11 mouse cellular contexts compared by ENCODE assay signal in genomic region chr11:93097431-93097851, GRCm38 (mm10). TPM values are rescaled to one million over a fixed set of nuclear protein-coding genes. Genes with fewer than 3 reads are reported as not detected.
DNase-seq lines count a peak whose midpoint lies in the region; ATAC-seq and TF ChIP-seq lines count a peak whose summit lies in the region.
"Had no signal": no experiment of that assay in that cellular context is flagged by ENCODE, and none has a peak within 500 bp of the region (broad histone marks: within the 10 kb centered on the region; RNA-seq: fewer than 3 reads in every experiment).

No protein-coding gene starts in this region.

- H3K9ac ChIP-seq in forebrain, embryonic 12.5 days = peak overlapping the region; percentile 36; the same call in 1 of the 2 replicates
- H3K9ac ChIP-seq in neural tube, embryonic 15.5 days (replicated peaks) = peak overlapping the region; percentile 79
- H3K9ac ChIP-seq in liver, postnatal 0 days (replicated peaks) = no peak overlapping the region

- TF ChIP-seq EP300 in liver, postnatal 0 days (IDR thresholded peaks at IDR 0.05; ENCODE audit: low read depth) = no peak

- WGBS in forebrain, embryonic 12.5 days = 2% methylated on average over 14 of the region's 14 CpGs
- under 1% methylated on average over 14 of the region's 14 CpGs for WGBS in neural tube, embryonic 15.5 days
- WGBS in thymus, adult 2 months = 5% methylated on average over 14 of the region's 14 CpGs
- WGBS in liver, postnatal 0 days (ENCODE audit: insufficient replicate concordance) = 6% methylated on average over 14 of the region's 14 CpGs

- H3K4me2 ChIP-seq in forebrain, embryonic 12.5 days = peak overlapping the region; percentile 89
- H3K4me2 ChIP-seq in neural tube, embryonic 15.5 days = peak overlapping the region; percentile 89
- H3K4me2 ChIP-seq in liver, postnatal 0 days (ENCODE audit: low read depth, low read length) = no peak overlapping the region

- no peak for ATAC-seq in forebrain, embryonic 12.5 days (ENCODE audit: low FRiP score)
- ATAC-seq in neural tube, embryonic 15.5 days (ENCODE audit: low FRiP score) = peak; percentile 34; the same call in 1 of the 2 replicates
- ATAC-seq in liver, postnatal 0 days = no peak
- ATAC-seq: inflammation-experienced regulatory T-cells, adult 6 months had no signal

- no peaks in the 10 kb centered on the region for H3K9me3 ChIP-seq in forebrain, embryonic 12.5 days
- H3K9me3 ChIP-seq in neural tube, embryonic 15.5 days (replicated peaks) = no peaks in the 10 kb centered on the region
- H3K9me3 ChIP-seq in liver, postnatal 0 days (ENCODE audit: low read length) = no peaks in the 10 kb centered on the region

- no peak overlapping the region for H3K27ac ChIP-seq in forebrain, embryonic 12.5 days
- H3K27ac ChIP-seq in neural tube, embryonic 15.5 days (replicated peaks) = peak overlapping the region; percentile 87
- H3K27ac ChIP-seq in thymus, adult 2 months (ENCODE audit: control insufficient read depth, insufficient read depth, low read length) = no peak overlapping the region
- no peak overlapping the region for H3K27ac ChIP-seq in liver, postnatal 0 days (ENCODE audit: low read depth)

- peaks cover 63% of the 10 kb centered on the region for H3K27me3 ChIP-seq in forebrain, embryonic 12.5 days
- 0 out of 2 replicates have a peak, but pooled peaks cover 7% of the 10 kb centered on the region for H3K27me3 ChIP-seq in neural tube, embryonic 15.5 days (replicated peaks)
- peaks cover 8% of the 10 kb centered on the region for H3K27me3 ChIP-seq in thymus, adult 2 months (ENCODE audit: control insufficient read depth, insufficient read depth, low read length)
- peaks cover 45% of the 10 kb centered on the region for H3K27me3 ChIP-seq in liver, postnatal 0 days (ENCODE audit: insufficient read depth, low read length)

- no peaks in the 10 kb centered on the region for H3K36me3 ChIP-seq in forebrain, embryonic 12.5 days (replicated peaks)
- no peaks in the 10 kb centered on the region for H3K36me3 ChIP-seq in neural tube, embryonic 15.5 days
- H3K36me3 ChIP-seq in thymus, adult 2 months (ENCODE audit: control insufficient read depth, insufficient read depth, low read length) = no peaks in the 10 kb centered on the region
- H3K36me3 ChIP-seq in liver, postnatal 0 days (replicated peaks; ENCODE audit: insufficient read depth, low read length) = no peaks in the 10 kb centered on the region
- H3K36me3 ChIP-seq: G1E had no signal

- TF ChIP-seq POLR2A in thymus, adult 2 months (IDR thresholded peaks at IDR 0.05; ENCODE audit: control insufficient read depth, extremely low read depth, insufficient read depth, low read length, poor library complexity) = no peak

- TF ChIP-seq CTCF in thymus, adult 2 months (IDR thresholded peaks at IDR 0.05; ENCODE audit: borderline replicate concordance, control insufficient read depth, extremely low read depth, insufficient read depth, low read length, poor library complexity) = no peak
- no peak for TF ChIP-seq CTCF in liver, postnatal 0 days (IDR thresholded peaks at IDR 0.05; ENCODE audit: low read depth)

- peaks cover 30% of the 10 kb centered on the region for H3K4me1 ChIP-seq in forebrain, embryonic 12.5 days
- H3K4me1 ChIP-seq in neural tube, embryonic 15.5 days = peaks cover 31% of the 10 kb centered on the region
- no peaks in the 10 kb centered on the region for H3K4me1 ChIP-seq in thymus, adult 2 months (replicated peaks; ENCODE audit: control insufficient read depth, insufficient read depth, low read length)
- no peaks in the 10 kb centered on the region for H3K4me1 ChIP-seq in liver, postnatal 0 days (ENCODE audit: insufficient read depth)

- H3K4me3 ChIP-seq in forebrain, embryonic 12.5 days (replicated peaks) = peak overlapping the region; percentile 49
- H3K4me3 ChIP-seq in neural tube, embryonic 15.5 days (replicated peaks) = peak overlapping the region; percentile 75
- H3K4me3 ChIP-seq in thymus, adult 2 months (ENCODE audit: control insufficient read depth, insufficient read depth, low read length) = no peak overlapping the region
- no peak overlapping the region for H3K4me3 ChIP-seq in liver, postnatal 0 days (ENCODE audit: low read depth, low read length)

- peak; percentile 55 for DNase-seq in cerebellum, adult 8-10 months
- DNase-seq in layer of hippocampus, postnatal 36 days = peak; percentile 19 to 32
- DNase-seq in ovary, postnatal 14 days (ENCODE audit: low spot score) = no peak
- no peak for DNase-seq in thymus, adult 2 months
- no peak for DNase-seq in lung, postnatal 10 days
- DNase-seq in liver, postnatal 0 days = no peak

RNA-seq across cellular contexts. Expression of gene Car10, which starts 0.4 kb away (rescaled TPM):
- polyA plus RNA-seq in forebrain, embryonic 12.5 days (2016; fragmentation: Nextera tagmentation; extraction: Ambion mirVana) = 2.1 and 2.4 TPM in 2 replicates
- 10 to 100 TPM; 36.6 to 36.8 TPM for total RNA-seq in layer of hippocampus, postnatal 36 days (2021)
- polyA plus RNA-seq in neural tube, embryonic 15.5 days (2015; fragmentation: Nextera tagmentation; extraction: Ambion mirVana) = 64.5 and 69.1 TPM in 2 replicates
- 0.03 TPM in 1 of 2 replicates, not detected in the other for polyA plus RNA-seq in thymus, adult 2 months (2012; rRNA removed)
- polyA plus RNA-seq in liver, postnatal 0 days (2015; fragmentation: Nextera tagmentation; extraction: Ambion mirVana) = 0.04 TPM in 1 of 2 replicates, not detected in the other
- total RNA-seq: G1E had no signal
- polyA plus RNA-seq: G1E; spleen, adult 2 months had no signal

Comparison
In these comparisons a context has a peak if more than half of its experiments do, and no peak if none do; other contexts are left out.
1. DNase-seq: peak in cerebellum, adult 8-10 months (single experiment) and layer of hippocampus, postnatal 36 days (2 of 2); none in ovary, postnatal 14 days (single experiment), thymus, adult 2 months (single experiment), lung, postnatal 10 days (single experiment) and liver, postnatal 0 days (single experiment).
2. H3K4me3 ChIP-seq: peak in forebrain, embryonic 12.5 days (single experiment) and neural tube, embryonic 15.5 days (single experiment); none in thymus, adult 2 months (single experiment) and liver, postnatal 0 days (single experiment).
3. RNA of gene Car10, which starts 0.4 kb away (polyA plus RNA-seq): 64.5 to 69.1 TPM in neural tube, embryonic 15.5 days; 2.1 to 2.4 TPM in forebrain, embryonic 12.5 days, 0.03 TPM in thymus, adult 2 months and 0.04 TPM in liver, postnatal 0 days; every median in the first group is over 10 times any median in the second.